Mouse (Mus musculus) Patski (cell line): Measurements from ENCODE around the gene Fam196a. TPM values are rescaled to one million over a fixed set of nuclear protein-coding genes. Genes with fewer than 3 reads are reported as not detected.

ENCODE experiments used
- ATAC-seq: fragments of 100-300 bp; one replicate; pipeline ENCODE4 v1.8.0; 2021
- CTCF ChIA-PET: fragments of 350-600 bp; sonication (Branson Sonifier 250); formaldehyde crosslinking; loops from one replicate; lab custom pipeline; 2022; ENCODE audit warnings: inconsistent platforms; lab: Charles Lee
- POLR2A ChIA-PET: fragments of 350-600 bp; sonication (Branson Sonifier 250); formaldehyde crosslinking; loops from one replicate; lab custom pipeline; 2022; ENCODE audit warnings: antibody characterized with exemption, inconsistent platforms; lab: Charles Lee
- DNase-seq: peaks from one replicate; pipeline ENCODE4 v3.0.0-alpha.2; 2011; ENCODE audit warnings: low read depth, low spot score
- H3K27me3 ChIP-seq: fragments of 371-371 bp; one replicate; pipeline ENCODE4 v1.5.1; 2021
- CTCF ChIP-seq: fragments of 100-300 bp; IDR thresholded peaks from one replicate; pipeline ENCODE4 v1.5.1; 2021
- in situ Hi-C: fragments of 300-500 bp; cut with MboI; formaldehyde crosslinking; loops from 3 replicates; pipeline ENCODE4 v1.11.1; 2018; ENCODE audit warnings: low pct_unique_long_range_greater_than_20kb, mixed read lengths
- polyA plus RNA-seq: library from polyadenylated mRNA; unstranded; gene quantifications from one replicate; pipeline ENCODE4 v1.2.3, GENCODE M21; 2021

The Fam196a gene
- 0.04 TPM for polyA plus RNA-seq

- DNase-seq (no peak), ATAC-seq (no peak)
- CTCF ChIA-PET = no interaction called here
- TF ChIP-seq CTCF = no peak
- no peaks in the 10 kb centered on the region for H3K27me3 ChIP-seq
- in situ Hi-C loops = no loop called here
- POLR2A ChIA-PET = no interaction called here
These were observed at the start of gene Fam196a for GRCm38 (mm10) chr7:134937927-134938609. TSS of gene Fam196a (minus strand) at chr7:134938430.

- in situ Hi-C loops = no loop called here
- ChIA-PET CTCF (interaction anchor here (1.0 to 2.0 kb wide), 4 partner anchors 12 to 427 kb away, joined by 3 to 6 read pairs (median 4); no protein-coding TSS in a partner anchor), POLR2A (no interaction called here)
- no peaks in the 10 kb centered on the region for H3K27me3 ChIP-seq
- ATAC-seq (no peak), DNase-seq (no peak)
- TF ChIP-seq CTCF = no peak
These were observed 23.4 kb upstream of the Fam196a start for GRCm38 (mm10) chr7:134961608-134962007.

DNA sequence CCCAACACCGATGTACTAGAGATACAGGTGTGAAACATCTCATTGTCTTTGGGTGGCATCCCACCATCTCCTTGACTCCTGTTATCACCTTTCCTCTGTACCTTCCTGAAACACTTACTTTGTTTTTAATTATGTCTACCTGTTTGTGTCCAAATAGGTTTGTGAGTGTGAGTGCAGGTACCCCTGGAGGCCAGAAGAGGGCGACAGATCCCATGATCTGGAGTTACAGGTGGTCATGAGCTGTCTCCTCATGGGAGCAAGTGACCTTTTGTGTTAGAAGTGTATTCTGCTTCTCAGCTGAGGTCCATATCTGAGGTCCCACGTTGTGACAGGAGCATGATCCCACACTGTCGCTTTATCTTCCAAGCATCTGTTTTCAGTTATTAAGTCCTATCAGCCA, 22.6 kb upstream of the Fam196a start:
- no peaks in the 10 kb centered on the region for H3K27me3 ChIP-seq
- peak; percentile 62 for TF ChIP-seq CTCF
- ChIA-PET CTCF (interaction anchor here (0.9 to 2.0 kb wide), 5 partner anchors 13 to 428 kb away, joined by 3 to 6 read pairs (median 3); no protein-coding TSS in a partner anchor), POLR2A (no interaction called here)
- ATAC-seq = no peak
- DNase-seq = no peak
- in situ Hi-C loops = no loop called here

- in situ Hi-C loops = no loop called here
These were observed 20.9 kb upstream of the Fam196a start for GRCm38 (mm10) chr7:134959086-134959485.

DNA sequence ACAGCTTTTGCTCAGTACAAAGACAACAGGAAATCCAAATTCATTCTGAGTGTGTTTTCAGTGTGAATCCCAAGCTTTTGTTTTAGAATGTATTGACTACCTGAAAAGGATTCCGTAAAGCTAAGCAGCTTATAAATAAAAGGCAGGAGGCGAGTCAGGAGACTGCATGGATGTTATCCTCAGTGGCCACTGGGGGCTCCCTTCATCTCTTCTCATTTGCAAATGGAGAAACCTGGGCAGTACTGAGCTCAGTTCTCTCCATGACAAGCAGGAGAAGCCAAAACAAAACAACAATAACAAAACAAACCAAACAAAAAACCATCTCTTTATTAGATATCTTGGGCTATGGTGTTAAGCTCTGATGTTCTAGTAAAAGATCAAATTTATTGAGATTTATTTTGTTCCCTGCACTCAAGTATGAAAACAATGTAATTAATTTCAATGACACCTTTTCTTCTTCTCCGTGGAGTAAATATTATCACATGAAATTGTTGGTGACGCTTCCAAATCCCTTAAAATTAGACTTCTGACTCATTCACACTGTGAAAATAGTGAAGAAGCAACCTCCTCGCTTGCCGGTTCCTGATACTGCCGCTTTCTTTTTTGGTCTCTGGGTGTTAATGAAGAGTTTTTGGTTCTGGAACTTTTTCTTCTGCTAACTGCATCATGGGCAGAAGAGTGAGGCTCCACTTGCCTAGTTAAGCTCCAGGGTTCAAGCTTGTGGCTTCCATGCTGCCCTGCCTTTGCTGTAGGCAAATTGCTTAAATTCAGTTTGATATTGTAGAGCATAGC, 7.9 kb upstream of the Fam196a start:
- DNase-seq (no peak), ATAC-seq (no peak)
- ChIA-PET CTCF (interaction anchor here (1.2 to 2.3 kb wide), 4 partner anchors 11 to 21 kb away, joined by 3 to 8 read pairs (median 4); no protein-coding TSS in a partner anchor), POLR2A (no interaction called here)
- TF ChIP-seq CTCF = no peak
- in situ Hi-C loops = no loop called here
- H3K27me3 ChIP-seq = no peaks in the 10 kb centered on the region

More at GRCm38 (mm10) chr7:134959086-134959485, 20.9 kb upstream of the Fam196a start:
- ATAC-seq (no peak), DNase-seq (no peak)
- ChIA-PET POLR2A (no interaction called here), CTCF (interaction anchor here (1.5 kb wide), 1 partner anchor 34 kb away, joined by 3 read pairs; no protein-coding TSS in a partner anchor)
- H3K27me3 ChIP-seq = no peaks in the 10 kb centered on the region
- no peak for TF ChIP-seq CTCF

- DNase-seq (no peak), ATAC-seq (no peak)
- CTCF ChIA-PET = no interaction called here
- in situ Hi-C loops = no loop called here
- no peaks in the 10 kb centered on the region for H3K27me3 ChIP-seq
- TF ChIP-seq CTCF = no peak
- POLR2A ChIA-PET = no interaction called here
These were observed 5.5 kb upstream of the Fam196a start for GRCm38 (mm10) chr7:134943701-134944100.

DNA sequence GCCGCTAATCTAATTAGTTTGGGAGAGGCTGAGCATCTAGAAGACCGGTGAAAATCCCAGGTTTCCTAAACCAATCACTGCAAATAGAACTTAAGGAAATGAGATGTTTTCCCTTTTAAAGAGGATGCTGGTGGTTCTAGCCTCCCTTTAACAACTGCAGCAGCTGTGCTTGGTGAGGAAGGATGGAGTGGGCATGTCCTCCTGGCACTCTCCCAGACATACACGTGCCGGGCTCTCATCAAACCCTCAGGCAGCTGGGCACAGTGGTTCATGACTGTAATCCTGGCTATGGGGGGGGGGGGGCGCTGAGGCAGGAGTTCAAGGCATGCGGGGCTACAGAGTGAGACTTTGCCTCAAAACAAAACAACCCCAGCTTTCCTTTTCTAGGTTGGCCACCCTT, 4.8 kb upstream of the Fam196a start:
- ChIA-PET POLR2A (no interaction called here), CTCF (no interaction called here)
- in situ Hi-C loops = no loop called here
- DNase-seq (no peak), ATAC-seq (no peak)
- H3K27me3 ChIP-seq = no peaks in the 10 kb centered on the region
- no peak for TF ChIP-seq CTCF

DNA sequence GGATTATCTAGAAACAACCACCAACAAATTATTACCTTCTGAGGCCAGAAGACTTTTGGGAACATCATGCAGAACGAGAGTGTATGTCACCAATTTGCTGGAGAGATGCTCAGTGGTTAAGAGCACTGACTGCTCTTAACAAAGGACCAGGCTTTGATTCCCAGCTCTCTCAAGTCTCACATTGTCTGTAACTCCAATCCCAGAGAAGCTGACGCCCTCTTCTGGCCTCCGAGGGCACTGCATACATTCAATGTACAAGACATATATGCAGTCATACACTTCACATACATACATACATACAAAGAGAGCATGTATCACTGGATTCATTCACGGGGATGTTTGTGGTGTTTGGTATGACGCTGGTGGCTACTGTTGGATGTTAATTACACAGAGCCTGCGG, 3.7 kb upstream of the Fam196a start:
- CTCF ChIA-PET = no interaction called here
- POLR2A ChIA-PET = no interaction called here
- in situ Hi-C loops = no loop called here
- H3K27me3 ChIP-seq = no peaks in the 10 kb centered on the region
- TF ChIP-seq CTCF = no peak
- ATAC-seq (no peak), DNase-seq (no peak)

DNA sequence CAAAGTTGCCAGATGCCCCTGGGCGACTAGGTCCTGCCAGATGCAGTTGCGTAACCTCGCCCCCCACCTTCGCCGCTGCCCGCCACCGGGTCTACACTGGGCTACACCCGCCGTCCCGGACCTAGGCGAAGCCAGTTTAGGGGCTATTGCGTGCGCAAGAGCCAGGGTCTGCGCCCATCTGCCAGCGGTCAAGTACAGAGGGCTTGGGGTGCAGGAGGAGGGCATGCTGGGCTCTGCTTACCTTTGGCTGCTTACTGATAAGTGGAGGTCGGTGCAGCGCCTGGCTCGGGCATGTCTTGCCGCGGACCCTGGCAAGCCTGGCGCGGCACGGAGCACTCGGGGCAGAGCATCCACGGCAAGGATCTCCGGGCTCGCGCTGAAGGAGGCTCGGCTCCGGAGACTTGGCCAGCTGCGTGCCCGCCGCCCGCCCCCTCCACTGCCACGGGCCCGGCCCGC, 731 bp downstream of the Fam196a start:
- CTCF ChIA-PET = interaction anchor here (1.2 kb wide), 1 partner anchor 34 kb away, joined by 3 read pairs; no protein-coding TSS in a partner anchor
- ATAC-seq (no peak), DNase-seq (no peak)
- TF ChIP-seq CTCF = no peak
- in situ Hi-C loops = no loop called here
- POLR2A ChIA-PET = interaction anchor here (1.4 kb wide), 1 partner anchor 10 kb away, joined by 3 read pairs; no protein-coding TSS in a partner anchor
- no peaks in the 10 kb centered on the region for H3K27me3 ChIP-seq

DNA sequence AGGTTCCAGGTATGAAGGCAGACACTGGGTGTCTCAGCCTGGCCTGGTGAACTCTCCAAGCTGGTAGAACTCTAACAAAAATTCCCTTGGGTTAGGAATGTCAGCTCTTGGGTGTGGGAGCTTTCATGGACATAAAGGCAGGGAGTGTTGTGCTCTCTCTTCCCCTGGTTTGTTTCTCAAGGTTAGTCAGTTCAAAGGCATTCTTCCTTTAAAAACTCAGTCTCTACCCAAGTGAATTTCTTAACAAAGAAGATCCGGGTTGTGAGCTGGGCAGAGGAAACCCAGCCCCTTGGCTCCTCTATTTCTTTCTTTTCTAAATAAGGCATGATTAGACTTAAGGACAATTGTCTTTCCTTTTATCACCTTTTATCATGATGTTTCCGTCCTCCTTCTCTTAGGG, 6.3 kb downstream of the Fam196a start:
- TF ChIP-seq CTCF = no peak
- DNase-seq = no peak
- no peaks in the 10 kb centered on the region for H3K27me3 ChIP-seq
- ChIA-PET CTCF (no interaction called here), POLR2A (interaction anchor here (1.3 kb wide), 1 partner anchor 12 kb away, joined by 4 read pairs; no protein-coding TSS in a partner anchor)
- in situ Hi-C loops = no loop called here
- no peak for ATAC-seq
